Mouse (Mus musculus) CH12.LX (cell line): ENCODE results near the gene Dpm1. TPM values are rescaled to one million over a fixed set of nuclear protein-coding genes. Genes with fewer than 3 reads are reported as not detected.

Source experiments
- DNase-seq: peaks from one replicate; pipeline ENCODE4 v3.0.0-alpha.2; 2013; ENCODE audit errors: extremely low read depth
- H3K27ac ChIP-seq: 2 replicates; pipeline ENCODE4 v1.5.1; 2012; ENCODE audit warnings: low read depth, mild to moderate bottlenecking, control low read depth, moderate library complexity; ENCODE audit not compliant: insufficient read depth
- H3K27me3 ChIP-seq: replicated peaks from 2 replicates; pipeline ENCODE3; 2012; ENCODE audit warnings: inconsistent platforms
- H3K36me3 ChIP-seq, 2 experiments: replicated peaks in 1 of 2; 2 replicates each; pipeline versions ENCODE3 to v1.6.1; 2012; ENCODE audit warnings: inconsistent platforms in 1 of 2, low read length in 1 of 2, mild to moderate bottlenecking in 1 of 2, mixed read lengths in 1 of 2, moderate library complexity in 1 of 2; ENCODE audit not compliant: control insufficient read depth in 1 of 2, insufficient read depth in 1 of 2
- H3K4me1 ChIP-seq, 2 experiments: 2 replicates each; pipeline ENCODE4 v1.6.1; 2012; ENCODE audit warnings: inconsistent platforms in 1 of 2, moderate library complexity in 1 of 2; ENCODE audit not compliant: insufficient read depth in 2 of 2, control insufficient read depth in 1 of 2
- H3K4me2 ChIP-seq: 2 replicates; pipeline ENCODE4 v1.6.1; 2012; ENCODE audit warnings: low read depth, mild to moderate bottlenecking, control low read depth; ENCODE audit not compliant: poor library complexity, insufficient read depth, severe bottlenecking
- H3K4me3 ChIP-seq, 3 experiments: fragments of 150-350 bp in 1 of 3; sonication (generic) in 1 of 3; replicated peaks in 1 of 3; 2 replicates each; pipeline versions ENCODE3 to v1.5.1; 2011 to 2012; ENCODE audit warnings: low read depth in 2 of 3, low read length in 2 of 3, mild to moderate bottlenecking in 2 of 3, moderate library complexity in 2 of 3, control low read depth in 1 of 3, improper control_type of control experiment in 1 of 3, inconsistent platforms in 1 of 3, mixed read lengths in 1 of 3; ENCODE audit not compliant: poor library complexity in 1 of 3
- H3K79me2 ChIP-seq: replicated peaks from 2 replicates; pipeline ENCODE4 v1.6.1; 2012; ENCODE audit warnings: mild to moderate bottlenecking, moderate library complexity; ENCODE audit not compliant: control insufficient read depth, poor library complexity, insufficient read depth, severe bottlenecking; ENCODE audit errors: extremely low read depth
- H3K9ac ChIP-seq: 2 replicates; pipeline ENCODE4 v1.6.1; 2012; ENCODE audit warnings: low read depth, mild to moderate bottlenecking, control low read depth, moderate library complexity; ENCODE audit not compliant: insufficient read depth
- H3K9me3 ChIP-seq: replicated peaks from 2 replicates; pipeline ENCODE3; 2012; ENCODE audit warnings: low read length, inconsistent platforms, mixed read lengths
- BHLHE40 ChIP-seq: IDR thresholded peaks from 2 replicates; pipeline ENCODE4 v1.6.1; 2011; ENCODE audit warnings: mild to moderate bottlenecking, low read depth, low read length, improper control_type of control experiment
- CTCF ChIP-seq, 2 experiments: IDR thresholded peaks in 1 of 2; conservative IDR thresholded peaks in 1 of 2; 2 replicates each; pipeline ENCODE4 v1.5.1; 2011 to 2012; ENCODE audit warnings: low read depth in 2 of 2, low read length in 2 of 2, improper control_type of control experiment in 1 of 2, inconsistent platforms in 1 of 2, mild to moderate bottlenecking in 1 of 2, moderate library complexity in 1 of 2
- EP300 ChIP-seq: IDR thresholded peaks from 2 replicates; pipeline ENCODE4 v1.6.1; 2011; ENCODE audit warnings: low read length, improper control_type of control experiment
- ETS1 ChIP-seq: conservative IDR thresholded peaks from 2 replicates; pipeline ENCODE4 v1.6.1; 2012; ENCODE audit warnings: low read depth, mild to moderate bottlenecking, inconsistent platforms, low read length, improper control_type of control experiment, moderate library complexity
- HCFC1 ChIP-seq: IDR thresholded peaks from 2 replicates; pipeline ENCODE4 v1.6.1; 2012; ENCODE audit warnings: low read depth, mild to moderate bottlenecking, inconsistent platforms, low read length, improper control_type of control experiment
- IRF4 ChIP-seq: IDR thresholded peaks from 2 replicates; pipeline ENCODE4 v1.6.1; 2014; ENCODE audit warnings: low read depth, mild to moderate bottlenecking, inconsistent platforms, low read length, improper control_type of control experiment
- JUN ChIP-seq: IDR thresholded peaks from 2 replicates; pipeline ENCODE4 v1.6.1; 2011; ENCODE audit warnings: low read depth, mild to moderate bottlenecking, low read length, improper control_type of control experiment, moderate library complexity; ENCODE audit not compliant: insufficient read depth
- JUND ChIP-seq: conservative IDR thresholded peaks from 2 replicates; pipeline ENCODE4 v1.6.1; 2011; ENCODE audit warnings: low read depth, low read length, improper control_type of control experiment
- MAFK ChIP-seq: IDR thresholded peaks from 2 replicates; pipeline ENCODE4 v1.6.1; 2011; ENCODE audit warnings: low read length, improper control_type of control experiment; ENCODE audit not compliant: insufficient replicate concordance
- MAZ ChIP-seq: IDR thresholded peaks from 2 replicates; pipeline ENCODE4 v1.6.1; 2012; ENCODE audit warnings: low read depth, mild to moderate bottlenecking, inconsistent platforms, low read length, improper control_type of control experiment, moderate library complexity
- MEF2A ChIP-seq: IDR thresholded peaks from 2 replicates; pipeline ENCODE4 v1.6.1; 2014; ENCODE audit warnings: low read depth, mild to moderate bottlenecking, inconsistent platforms, low read length, improper control_type of control experiment, borderline replicate concordance
- MXI1 ChIP-seq: IDR thresholded peaks from 2 replicates; pipeline ENCODE4 v1.6.1; 2011; ENCODE audit warnings: mild to moderate bottlenecking, low read depth, low read length, improper control_type of control experiment
- MYC ChIP-seq: IDR thresholded peaks from 2 replicates; pipeline ENCODE4 v1.6.1; 2011; ENCODE audit warnings: low read depth, mild to moderate bottlenecking, improper control_type of control experiment, low read length
- NELFE ChIP-seq: IDR thresholded peaks from 2 replicates; pipeline ENCODE4 v1.6.1; 2011; ENCODE audit warnings: low read depth, low read length, improper control_type of control experiment
- POLR2A ChIP-seq: IDR thresholded peaks from 2 replicates; pipeline ENCODE4 v1.6.1; 2011; ENCODE audit warnings: low read depth, mild to moderate bottlenecking, improper control_type of control experiment, low read length
- RAD21 ChIP-seq: IDR thresholded peaks from 2 replicates; pipeline ENCODE4 v1.6.1; 2011; ENCODE audit warnings: low read depth, mild to moderate bottlenecking, low read length, improper control_type of control experiment, moderate library complexity
- RCOR1 ChIP-seq: conservative IDR thresholded peaks from 2 replicates; pipeline ENCODE4 v1.6.1; 2012; ENCODE audit warnings: low read depth, mild to moderate bottlenecking, inconsistent platforms, low read length, improper control_type of control experiment
- SIN3A ChIP-seq: IDR thresholded peaks from 2 replicates; pipeline ENCODE4 v1.6.1; 2012; ENCODE audit warnings: low read length, improper control_type of control experiment, inconsistent platforms
- SMC3 ChIP-seq: IDR thresholded peaks from 2 replicates; pipeline ENCODE4 v1.6.1; 2011; ENCODE audit warnings: low read depth, low read length, improper control_type of control experiment
- UBTF ChIP-seq: IDR thresholded peaks from 2 replicates; pipeline ENCODE4 v1.6.1; 2012; ENCODE audit warnings: low read depth, mild to moderate bottlenecking, inconsistent platforms, low read length, improper control_type of control experiment, moderate library complexity
- USF2 ChIP-seq: conservative IDR thresholded peaks from 2 replicates; pipeline ENCODE4 v1.6.1; 2011; ENCODE audit warnings: low read depth, low read length, improper control_type of control experiment
- ZC3H11A ChIP-seq: IDR thresholded peaks from 2 replicates; pipeline ENCODE4 v1.6.1; 2012; ENCODE audit warnings: low read depth, mild to moderate bottlenecking, inconsistent platforms, low read length, improper control_type of control experiment
- dilution Hi-C: fragments of 300-500 bp; cut with MboI; formaldehyde crosslinking; loops from 2 replicates; pipeline ENCODE4 v1.14.3; 2020; ENCODE audit warnings: low sequenced_read_pairs; ENCODE audit not compliant: extremely low pct_unique_long_range_greater_than_20kb, extremely low pct_ligation_motif_present
- in situ Hi-C: fragments of 300-500 bp; cut with MboI; formaldehyde crosslinking; loops from 3 replicates; pipeline ENCODE4 v1.14.3; 2019; ENCODE audit warnings: low sequenced_read_pairs, low pct_ligation_motif_present, low pct_unique_long_range_greater_than_20kb, mixed read lengths
- polyA plus RNA-seq: library from polyadenylated mRNA; unstranded; fragments of >175 nt; gene quantifications from 2 replicates; pipeline ENCODE4 v1.2.1, GENCODE M21; 2012; ENCODE audit warnings: low read depth; ENCODE audit not compliant: insufficient read length
- total RNA-seq, 2 experiments: library from RNA; depleted of rRNA; stranded (reverse); fragments of 300-350 nt in 1 of 2; fragments of >200 nt in 1 of 2; gene quantifications; 2 replicates each; pipeline ENCODE4 v1.2.3; 2012 to 2014

The Dpm1 gene
- total and polyA plus RNA-seq, 3 experiments = 28.5 to 52.9 (median 30.7) TPM

- TF ChIP-seq CTCF (conservative IDR thresholded peaks at IDR 0.05 in 1 of 2, IDR thresholded peaks at IDR 0.05 in 1 of 2; ENCODE audit: low read depth in 2 of 2, low read length in 2 of 2) (peak; percentile 89 to 93), MAZ (no peak), SMC3 (peak; percentile 80), RAD21 (peak; percentile 60)
- Histone ChIP-seq H3K9ac (no peak overlapping the region), H3K27me3 (peaks cover 83% of the 10 kb centered on the region), H3K27ac (no peak overlapping the region), H3K79me2 (no peaks in the 10 kb centered on the region), H3K4me1 (no peaks in the 10 kb centered on the region), H3K9me3 (peaks cover 2% of the 10 kb centered on the region), H3K4me3 (no peak overlapping the region), H3K4me2 (no peak overlapping the region), H3K36me3 (no peaks in the 10 kb centered on the region)
- in situ Hi-C loops (no loop called here), dilution Hi-C loops (no loop called here)
- DNase-seq = peak; percentile 60
Observed at GRCm38 (mm10) chr2:168274374-168274935, 44.1 kb upstream of the Dpm1 start.

- Histone ChIP-seq H3K27me3 (peaks cover 73% of the 10 kb centered on the region), H3K4me3 (no peak overlapping the region), H3K9me3 (peaks cover 12% of the 10 kb centered on the region), H3K36me3 (no peaks in the 10 kb centered on the region), H3K79me2 (no peaks in the 10 kb centered on the region), H3K9ac (no peak overlapping the region), H3K27ac (no peak overlapping the region), H3K4me1 (no peaks in the 10 kb centered on the region), H3K4me2 (no peak overlapping the region)
- dilution Hi-C loops = no loop called here
- in situ Hi-C loops = no loop called here
- no peak for DNase-seq
- TF ChIP-seq ETS1 (no peak), CTCF (conservative IDR thresholded peaks at IDR 0.05 in 1 of 2, IDR thresholded peaks at IDR 0.05 in 1 of 2; ENCODE audit: low read depth in 2 of 2, low read length in 2 of 2) (no peak), SMC3 (no peak), EP300 (no peak), MXI1 (no peak), MAFK (no peak), ZC3H11A (no peak), IRF4 (no peak), HCFC1 (no peak), POLR2A (no peak), MEF2A (no peak), BHLHE40 (no peak), RCOR1 (no peak), JUN (no peak), MYC (no peak), JUND (no peak), UBTF (no peak), USF2 (no peak), SIN3A (no peak), NELFE (no peak)
Observed at GRCm38 (mm10) chr2:168273387-168273786, 43.0 kb upstream of the Dpm1 start.
